Mouse (Mus musculus) regulatory T cell (primary cell): ENCODE results near the gene Tmem198.

Experiments used
- in situ Hi-C: fragments of 300-600 bp; cut with MboI, MseI; formaldehyde crosslinking; loops from one replicate; pipeline ENCODE4 v1.15.1; 2025; ENCODE audit warnings: high pct_unique_total_duplicates

Gene Tmem198

DNA sequence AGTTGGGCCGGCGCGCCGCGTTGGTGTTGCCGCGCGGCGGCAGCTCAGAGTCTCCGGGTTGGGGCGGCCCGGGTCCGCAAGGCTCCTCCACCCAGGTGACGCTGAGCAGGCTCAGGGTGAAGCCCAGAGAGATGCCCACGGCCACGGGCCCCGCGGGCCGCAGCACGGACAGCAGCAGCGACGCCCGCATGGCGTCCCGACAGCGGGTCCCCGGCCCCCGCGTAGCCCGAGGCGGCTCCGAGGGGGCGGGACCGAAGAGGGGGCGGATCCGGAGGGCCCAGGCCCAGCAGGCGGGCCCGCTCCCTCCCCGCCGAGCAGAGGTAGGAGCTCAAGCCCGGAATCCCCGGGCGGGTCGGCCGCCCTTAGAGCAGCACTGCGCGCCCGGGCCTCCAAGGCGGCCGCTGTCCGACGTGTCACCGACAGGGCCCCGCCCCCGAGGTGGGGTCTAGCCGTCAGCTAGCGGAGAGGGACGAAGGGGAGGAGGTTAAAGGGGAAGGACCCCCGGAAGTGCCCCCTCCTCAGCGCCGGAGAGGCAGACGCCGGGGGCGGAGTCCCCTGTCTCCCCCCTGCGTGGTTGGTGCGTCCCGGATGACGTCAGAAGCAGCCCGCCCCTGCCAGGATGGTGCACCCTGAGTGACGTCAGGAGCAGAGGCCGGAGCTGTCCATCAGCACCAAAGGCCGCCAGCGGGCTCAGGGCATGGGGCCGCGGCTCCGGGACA is at the start of gene Tmem198, which contains the start of gene Chpf:
Gene Tmem198 (plus strand): TSS at position 617 of the 719 bp plus-strand sequence.
Gene Chpf (minus strand): TSS at position 392 of the 719 bp plus-strand sequence.
- in situ Hi-C loops, result loop anchor here (5.0 kb wide), 1 partner anchor 43 kb away; the partner anchor contains the start of gene Stk11ip

DNA sequence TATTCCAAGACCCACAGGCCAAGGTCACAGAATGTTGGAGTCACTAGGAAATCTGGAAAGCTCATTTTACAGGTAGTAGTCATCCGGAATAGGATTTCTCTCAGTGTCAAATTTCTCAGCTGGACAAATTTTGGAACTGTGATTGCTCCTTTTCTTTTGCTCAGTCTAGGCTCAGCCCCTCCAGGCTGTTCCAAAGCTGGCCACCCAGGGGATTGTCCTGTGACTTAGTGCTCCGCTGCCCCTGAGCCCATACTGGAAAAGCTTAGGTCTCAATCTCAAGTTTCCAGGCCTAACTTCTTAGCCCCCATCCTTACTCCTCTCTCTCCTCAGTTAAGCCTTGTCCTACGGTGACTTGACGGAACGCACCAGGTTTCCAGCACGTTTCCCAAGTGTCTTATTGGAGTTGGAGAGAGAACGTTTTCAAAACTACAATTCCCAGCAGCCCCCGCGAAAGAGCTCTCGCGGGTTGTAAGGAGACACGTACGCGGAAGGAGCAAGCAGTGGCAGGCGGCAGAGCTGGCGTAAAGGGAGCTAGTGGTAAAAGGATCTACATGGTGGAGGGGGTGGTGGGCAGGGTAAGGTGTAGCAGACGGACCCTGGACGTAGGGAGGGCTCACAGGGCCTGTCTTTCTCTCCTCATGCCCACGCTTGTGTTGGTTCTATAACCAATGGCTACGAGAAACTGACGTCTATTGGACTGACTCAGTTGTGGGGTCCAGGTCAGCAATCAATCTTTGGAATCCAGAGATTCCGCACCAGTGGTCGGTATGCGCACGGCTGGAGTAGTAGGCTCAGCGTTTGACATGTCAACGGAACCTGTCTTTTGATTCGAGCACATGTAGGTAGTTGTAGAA is 43.6 kb upstream of the Tmem198 start, which contains the start of gene Gmppa:
Gene Gmppa (plus strand): TSS at position 456 of the 854 bp plus-strand sequence.
- in situ Hi-C loops, result no loop called here

DNA sequence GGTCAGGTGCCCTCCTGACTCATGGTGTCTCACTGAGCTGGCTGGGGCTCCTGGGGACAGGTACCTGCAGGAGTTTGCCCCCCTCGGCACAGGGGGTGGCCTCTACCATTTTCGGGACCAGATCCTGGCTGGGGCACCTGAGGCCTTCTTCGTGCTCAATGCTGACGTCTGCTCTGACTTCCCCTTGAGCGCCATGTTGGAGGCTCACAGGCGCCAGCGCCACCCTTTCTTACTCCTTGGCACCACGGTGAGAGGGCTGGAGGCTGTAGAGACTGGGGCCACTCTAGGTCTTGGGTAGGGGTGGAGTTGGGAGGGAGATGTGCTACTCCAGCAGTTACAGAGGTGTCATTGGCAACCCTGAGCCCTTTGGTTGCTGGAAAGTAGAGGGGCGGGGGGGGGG is 40.5 kb upstream of the Tmem198 start:
- in situ Hi-C loops, result no loop called here

DNA sequence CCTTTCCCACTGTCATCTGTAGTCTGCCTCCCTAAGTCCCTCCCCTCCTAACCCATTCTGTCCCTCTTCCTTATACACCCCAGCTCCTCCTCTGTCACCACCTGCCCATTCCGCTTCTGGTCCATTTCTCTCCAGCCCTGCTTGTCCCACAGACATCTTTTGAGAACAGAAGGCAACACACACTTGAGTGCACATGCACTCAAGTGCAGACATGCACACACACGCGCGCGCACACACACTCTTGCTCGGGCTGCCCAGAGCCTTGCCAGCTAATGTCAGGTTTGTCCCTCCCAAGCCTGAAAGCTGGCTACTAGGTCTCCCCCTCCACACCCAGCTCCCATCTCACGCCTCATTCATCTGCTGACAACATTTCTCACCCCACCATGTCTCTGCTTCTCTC is 38.7 kb upstream of the Tmem198 start:
- in situ Hi-C loops, result no loop called here

DNA sequence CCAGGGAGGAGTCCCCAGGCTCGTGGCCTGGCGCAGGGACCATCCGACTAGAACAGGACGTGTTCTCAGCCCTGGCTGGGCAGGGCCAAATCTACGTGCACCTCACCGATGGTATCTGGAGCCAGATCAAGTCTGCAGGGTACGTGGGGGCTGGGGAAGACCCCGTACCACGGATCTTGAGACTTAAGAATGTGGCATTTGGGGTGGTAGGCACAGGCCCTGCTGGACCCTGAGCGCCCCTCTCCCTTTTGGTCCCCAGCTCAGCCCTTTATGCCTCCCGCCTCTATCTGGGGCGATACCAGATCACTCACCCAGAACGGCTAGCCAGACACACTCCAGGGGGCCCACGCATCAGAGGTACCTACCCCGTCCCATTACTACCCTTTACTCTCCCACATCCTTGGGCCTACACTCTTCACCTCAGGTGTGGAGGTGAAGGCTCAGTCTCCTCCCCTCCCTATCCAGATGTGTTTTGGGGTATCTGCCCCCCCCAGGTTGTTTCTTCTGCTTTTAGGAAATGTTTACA is 37.8 kb upstream of the Tmem198 start:
- in situ Hi-C loops, result no loop called here

DNA sequence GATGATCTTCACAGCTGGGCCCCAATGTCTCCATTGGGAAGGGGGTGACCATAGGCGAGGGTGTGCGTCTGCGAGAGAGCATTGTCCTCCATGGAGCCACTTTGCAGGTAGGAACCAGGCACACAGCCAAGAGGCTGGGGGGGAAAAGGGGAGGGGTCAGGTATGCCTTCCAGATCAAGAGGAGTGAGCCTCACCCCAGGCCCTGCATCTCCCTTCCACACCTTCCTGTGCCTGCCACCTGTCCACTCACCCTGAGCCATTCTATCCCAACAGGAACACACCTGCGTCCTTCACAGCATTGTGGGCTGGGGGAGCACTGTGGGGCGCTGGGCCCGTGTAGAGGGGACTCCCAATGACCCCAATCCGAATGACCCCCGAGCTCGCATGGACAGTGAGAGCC is 37.2 kb upstream of the Tmem198 start:
- in situ Hi-C loops, result no loop called here

DNA sequence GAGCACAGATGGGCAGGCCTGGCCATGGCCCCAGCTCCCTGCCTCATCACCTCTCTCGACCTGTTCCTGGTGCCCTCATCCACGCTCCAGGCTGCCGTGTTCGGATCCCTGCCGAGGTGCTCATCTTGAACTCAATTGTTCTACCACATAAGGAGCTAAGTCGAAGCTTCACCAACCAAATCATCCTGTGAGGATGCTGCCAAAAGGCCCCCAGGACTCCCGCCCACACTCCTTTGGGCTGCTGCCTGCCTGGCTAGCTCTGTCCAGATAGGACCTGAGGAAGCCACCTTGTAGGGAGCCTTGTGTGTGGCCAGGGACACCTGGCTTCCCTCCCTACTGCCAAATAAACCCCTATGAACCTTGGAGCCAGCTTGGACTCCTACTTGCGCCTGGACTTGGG is 36.5 kb upstream of the Tmem198 start:
- in situ Hi-C loops, result no loop called here

DNA sequence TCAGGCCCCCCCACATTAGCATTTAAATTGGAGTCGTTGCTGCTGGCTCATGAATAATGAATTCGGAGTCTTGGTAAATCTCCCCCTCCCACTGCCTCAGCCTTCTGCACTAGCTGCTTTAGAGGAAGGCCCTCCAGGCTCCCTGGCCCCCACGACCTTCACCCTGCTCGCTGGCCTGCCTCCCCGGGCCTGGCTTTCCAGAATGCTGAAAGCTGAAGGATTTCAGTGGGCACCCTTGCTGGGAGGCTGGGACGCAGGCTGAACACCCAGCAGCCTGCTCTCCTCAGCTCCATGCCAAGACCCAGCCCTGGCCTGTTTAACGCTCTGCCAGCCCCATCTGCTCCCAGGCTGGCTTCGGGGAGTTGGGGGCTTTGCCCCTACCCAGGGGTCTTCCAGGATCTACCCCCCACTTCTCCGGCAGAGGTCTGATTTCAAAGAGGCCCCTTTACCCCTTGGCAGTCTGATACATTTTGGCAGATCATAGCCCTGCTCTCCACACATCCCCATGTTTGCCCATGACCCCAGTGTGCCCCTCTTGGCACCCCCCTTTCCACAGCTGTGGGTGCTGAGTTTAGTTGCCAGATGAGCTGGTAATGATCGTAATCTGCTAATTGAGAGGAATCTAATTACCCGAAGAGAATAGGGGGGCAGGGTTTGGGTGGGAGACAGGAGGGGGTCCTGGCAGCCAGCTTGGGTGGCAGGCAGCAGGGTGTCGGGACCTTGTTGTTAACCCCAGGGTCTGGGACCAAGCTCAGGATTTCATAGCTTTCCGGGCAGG is 35.9 kb upstream of the Tmem198 start:
- in situ Hi-C loops, result no loop called here

DNA sequence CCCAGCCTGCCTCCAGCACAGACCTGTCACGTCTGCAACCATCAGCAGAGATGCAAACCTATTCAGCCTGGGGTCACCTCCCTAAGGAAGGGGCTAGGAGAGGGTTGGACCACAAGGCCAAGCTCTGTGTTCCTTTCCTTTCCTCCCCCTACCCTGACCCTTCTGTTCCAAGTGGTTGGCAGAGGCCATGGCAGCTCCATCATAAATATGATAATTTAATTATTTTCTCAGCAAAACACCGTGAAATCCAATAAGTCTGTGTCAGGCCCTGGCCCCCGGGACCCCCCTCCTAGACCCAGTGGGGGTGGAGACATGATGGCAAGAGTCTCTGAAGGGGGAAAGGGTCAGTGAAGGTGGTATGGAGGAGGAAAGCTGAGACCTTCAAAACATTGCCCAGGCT is 35.1 kb upstream of the Tmem198 start:
- in situ Hi-C loops, result no loop called here

DNA sequence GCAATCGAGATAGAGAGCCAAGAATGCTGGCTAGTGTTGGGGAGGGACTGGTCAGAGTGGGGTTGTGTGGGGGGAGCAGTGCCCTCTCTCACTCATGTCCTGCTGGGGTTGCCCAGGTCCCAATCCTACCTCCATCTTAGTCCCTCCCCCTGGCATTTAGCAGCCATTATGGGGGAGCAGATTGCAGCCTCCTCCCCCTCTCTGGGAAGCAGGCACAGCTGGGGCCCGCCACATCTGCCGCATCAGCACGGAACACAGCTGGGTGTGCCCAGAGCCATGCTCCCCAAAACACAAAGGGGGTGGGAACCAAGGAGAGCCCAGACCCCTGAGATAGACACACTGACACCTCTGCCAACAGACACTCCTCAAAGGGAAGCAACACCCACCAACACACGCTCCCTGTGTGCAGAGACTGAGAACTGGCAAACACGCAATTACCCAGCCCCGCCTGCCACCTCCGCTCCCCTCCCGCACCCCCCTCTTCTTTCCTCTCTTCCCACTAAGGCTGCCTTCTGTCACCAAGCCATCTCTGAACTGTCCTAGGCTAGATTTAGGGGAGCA is 34.1 kb upstream of the Tmem198 start:
- in situ Hi-C loops, result no loop called here

DNA sequence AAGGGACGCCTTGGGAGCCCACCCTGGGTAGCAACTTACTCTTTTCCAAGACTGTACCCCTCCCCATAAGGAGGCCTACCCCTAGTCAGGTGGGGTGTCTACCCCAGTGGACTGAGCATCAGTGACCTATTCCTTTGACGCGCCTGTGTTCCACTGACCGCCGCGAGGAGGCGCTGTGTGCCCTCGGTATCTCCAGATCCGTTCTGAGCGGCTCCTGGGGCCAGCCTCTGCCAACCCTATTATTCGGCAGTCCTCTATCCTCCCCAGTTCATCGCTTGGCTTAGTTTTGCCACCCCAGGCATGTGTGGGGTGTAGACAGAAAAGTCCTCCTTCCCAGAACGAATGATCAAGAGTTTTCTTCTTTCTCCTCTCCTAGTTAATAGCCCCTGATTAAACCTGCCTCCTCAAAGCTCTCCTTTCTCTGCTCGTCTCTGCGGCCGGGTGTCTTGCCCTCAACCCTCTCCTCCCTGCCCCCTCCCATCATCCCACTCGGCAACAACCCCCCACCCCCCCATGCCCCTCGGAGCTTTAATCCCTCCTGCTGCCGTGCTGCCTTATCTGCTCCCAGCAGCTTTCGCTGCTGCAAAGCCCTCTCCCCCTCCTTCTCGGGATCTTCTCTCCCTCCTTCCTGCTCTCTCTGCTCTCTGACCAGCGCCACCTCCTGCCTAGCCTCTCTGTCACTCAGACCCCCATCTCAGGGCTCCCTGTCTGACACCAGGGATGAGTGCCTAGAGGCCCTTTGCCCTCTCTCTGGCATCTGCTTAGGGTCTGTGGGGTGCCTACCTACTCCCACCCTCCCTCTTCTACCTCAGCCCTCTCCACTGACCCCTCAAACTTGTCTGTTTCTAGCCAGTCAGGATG is 33.4 kb upstream of the Tmem198 start:
- in situ Hi-C loops, result no loop called here

DNA sequence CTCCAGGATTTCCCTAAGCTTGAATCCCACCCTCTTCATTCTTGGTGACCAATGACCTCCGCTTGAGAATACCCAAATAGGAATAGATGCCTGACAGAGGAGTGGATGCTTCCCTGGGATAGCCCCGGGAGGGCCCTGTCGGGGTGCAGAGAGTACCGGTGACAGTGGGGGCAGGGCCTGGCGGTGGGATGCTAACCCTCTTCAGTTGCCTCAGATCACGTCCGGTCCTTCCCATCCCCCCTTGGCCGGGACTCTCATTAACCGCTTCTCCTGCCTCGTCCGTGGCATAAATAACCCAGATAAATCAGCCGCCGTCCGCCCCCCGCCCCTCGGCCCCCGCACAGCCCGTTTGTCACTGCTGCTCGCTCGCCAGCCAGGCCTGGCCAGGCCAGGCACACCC is 32.7 kb upstream of the Tmem198 start:
- in situ Hi-C loops, result no loop called here

DNA sequence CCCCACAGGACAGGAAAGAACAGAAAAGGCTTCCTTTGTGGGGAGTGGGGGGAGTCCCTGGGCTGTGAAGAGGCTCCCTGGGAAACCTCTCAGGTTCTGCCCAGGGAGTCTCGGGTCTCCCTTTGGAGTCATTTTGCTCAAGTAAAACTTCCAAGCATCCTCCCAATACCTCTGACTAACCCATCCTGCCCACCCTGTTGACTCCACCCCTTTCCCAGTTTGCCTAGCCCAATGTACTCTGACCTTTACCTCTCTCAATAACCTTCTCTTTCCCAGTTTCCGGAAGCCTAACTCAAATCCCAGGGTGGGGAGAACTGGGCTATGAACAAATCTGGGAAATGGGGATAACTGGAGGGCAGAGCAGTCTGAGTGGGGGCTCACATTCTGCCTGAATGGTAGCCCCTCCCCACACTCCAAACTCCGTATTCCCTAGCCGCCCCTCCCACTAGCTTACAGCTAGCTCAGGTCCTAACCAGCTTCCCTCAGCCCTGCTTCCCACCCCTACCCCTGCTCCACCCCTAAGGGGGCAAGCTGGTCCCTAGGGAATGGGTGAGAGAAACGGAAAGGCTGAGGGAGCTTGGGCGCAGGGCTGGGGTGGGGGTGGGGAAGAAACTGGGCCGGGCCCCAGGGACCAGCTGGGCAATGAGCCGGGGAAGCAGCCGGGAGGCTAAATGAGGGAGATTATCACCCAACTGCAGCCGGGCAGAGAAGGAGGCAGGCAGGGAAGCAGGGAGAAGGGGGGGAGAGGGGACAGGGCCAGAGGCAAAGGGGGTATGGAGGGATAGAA is 31.9 kb upstream of the Tmem198 start:
- in situ Hi-C loops, result no loop called here

DNA sequence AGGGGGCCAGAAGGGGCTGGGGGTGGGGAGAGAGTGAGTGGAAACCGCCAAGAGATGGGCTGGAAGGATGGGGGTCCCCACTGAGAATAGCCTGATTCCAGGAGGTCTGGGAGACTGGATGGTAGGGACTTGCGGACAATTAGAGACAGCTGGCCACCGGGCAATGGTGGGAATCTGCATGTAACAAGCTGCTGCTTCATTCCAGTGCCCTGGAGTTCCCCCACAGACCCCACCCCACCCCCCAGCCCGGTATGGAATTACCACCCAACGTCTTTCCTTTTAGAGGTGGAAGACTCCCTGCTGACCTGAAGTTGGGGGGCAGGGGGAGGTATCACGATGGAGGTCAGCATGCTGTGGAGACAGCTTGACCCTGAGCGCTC is 31.3 kb upstream of the Tmem198 start:
- in situ Hi-C loops, result no loop called here

DNA sequence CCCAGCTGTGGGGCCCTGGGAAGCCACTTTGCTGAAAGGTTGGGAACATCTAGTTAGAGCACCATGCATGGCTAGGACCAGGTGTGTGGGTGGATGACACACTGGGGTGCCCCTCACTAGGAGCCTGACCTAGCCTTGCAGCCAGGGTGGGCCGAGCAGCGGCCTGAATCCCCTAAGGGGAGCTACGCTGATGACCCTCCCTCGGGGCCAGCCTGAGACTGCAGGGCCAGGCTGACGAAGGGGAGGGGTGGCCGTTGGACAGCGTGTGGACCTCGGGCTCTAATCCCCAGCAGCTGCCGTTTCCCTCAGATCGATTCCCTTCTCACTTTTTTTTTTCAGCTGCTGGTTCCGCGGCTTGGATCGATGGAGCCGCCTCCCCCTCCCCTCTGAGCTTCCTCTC is 30.4 kb upstream of the Tmem198 start:
- in situ Hi-C loops, result no loop called here

DNA sequence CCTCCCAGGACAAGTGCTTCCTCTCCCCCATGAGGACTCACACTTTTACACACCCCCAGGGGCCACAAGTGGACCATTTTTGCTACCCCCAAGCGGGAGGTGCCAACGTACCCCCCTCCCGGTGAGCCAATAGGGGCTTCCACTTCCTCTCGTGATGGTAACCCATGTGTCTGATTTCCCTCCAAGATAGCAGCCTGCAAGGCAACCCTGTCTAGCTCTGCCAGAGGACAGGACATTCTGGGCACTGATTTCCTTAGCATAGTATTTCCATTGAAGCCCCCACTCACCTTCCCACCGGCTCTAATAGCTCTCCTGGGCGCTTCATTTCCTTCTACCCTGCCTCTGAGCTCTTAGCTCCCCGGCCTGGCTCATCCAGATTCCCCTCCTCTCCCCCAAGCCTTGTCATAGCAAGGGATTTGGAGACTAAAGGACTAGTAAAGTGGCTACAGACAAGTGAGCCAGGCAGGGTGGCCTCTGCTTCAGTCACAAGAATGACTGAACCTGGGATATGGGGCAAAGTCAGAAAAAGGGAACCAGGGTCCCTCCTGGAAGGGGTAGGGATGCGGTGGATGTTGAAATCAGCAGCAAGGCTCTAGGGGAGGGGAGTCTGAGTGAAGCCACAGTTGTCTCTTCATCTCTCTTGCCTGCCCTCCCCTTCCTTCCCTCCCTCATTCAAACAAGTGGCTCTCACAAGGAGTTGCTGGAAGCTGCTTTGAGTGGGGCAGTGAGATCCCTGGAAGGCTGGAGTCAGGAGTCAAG is 29.8 kb upstream of the Tmem198 start:
- in situ Hi-C loops, result no loop called here

DNA sequence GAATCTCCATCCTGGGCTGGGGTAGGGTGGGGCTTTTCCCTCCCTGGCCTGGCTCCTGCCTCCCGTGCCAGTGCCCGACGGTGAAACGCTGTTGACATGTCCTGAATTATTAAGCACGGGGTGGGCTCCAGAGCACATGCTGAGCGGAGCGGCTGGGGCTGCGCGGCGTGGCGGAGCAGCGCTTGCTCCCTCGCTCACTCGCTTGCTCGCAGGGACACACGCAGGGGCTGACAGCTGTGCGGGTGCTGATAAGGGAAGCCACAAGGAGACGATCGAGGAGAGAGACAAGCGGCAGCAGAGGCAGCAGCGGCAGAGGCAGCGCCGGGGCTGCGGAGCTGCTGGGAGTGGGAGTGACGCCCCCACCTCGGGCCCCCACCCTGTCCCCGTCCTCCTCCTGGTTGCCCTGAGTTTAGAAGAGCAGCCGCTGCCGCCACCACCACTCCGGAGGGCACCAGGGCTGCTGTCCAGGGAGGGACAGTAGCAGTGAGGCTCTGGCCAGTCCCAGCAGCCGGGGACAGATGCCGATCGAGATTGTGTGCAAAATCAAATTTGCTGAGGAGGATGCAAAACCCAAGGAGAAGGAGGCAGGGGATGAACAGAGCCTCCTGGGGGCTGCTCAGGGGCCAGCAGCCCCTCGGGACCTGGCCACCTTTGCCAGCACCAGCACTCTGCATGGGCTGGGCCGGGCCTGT is 28.9 kb upstream of the Tmem198 start, which contains the start of gene Asic4:
Gene Asic4 (plus strand): TSS at position 123 of the 692 bp plus-strand sequence.
- in situ Hi-C loops, result no loop called here

DNA sequence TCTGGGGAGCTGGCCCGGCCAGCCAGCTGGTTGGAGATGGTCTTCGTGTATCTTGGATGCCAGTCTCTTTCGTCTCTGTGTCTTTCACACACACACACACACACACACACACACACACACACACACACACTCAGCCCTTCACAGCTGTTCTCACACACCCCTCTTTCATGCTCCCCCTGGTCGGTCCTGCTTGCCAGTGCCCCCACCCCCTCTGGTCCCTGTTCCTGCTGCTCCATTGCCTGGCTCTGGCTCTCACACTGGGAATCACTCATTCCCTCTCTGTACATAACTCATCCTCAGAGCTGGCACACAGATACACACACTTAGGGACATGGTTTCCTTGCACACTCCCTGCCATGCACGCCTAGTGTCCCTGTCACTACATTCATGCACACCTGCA is 27.4 kb upstream of the Tmem198 start:
- in situ Hi-C loops, result no loop called here
